Mouse (Mus musculus) fat pad, adult 2 months (tissue): ENCODE measurements around the gene Gm19410.

Source experiments
- DNase-seq: peaks from one replicate; pipeline ENCODE4 v3.0.0-alpha.2; 2011; ENCODE audit warnings: low read depth, low spot score; ENCODE audit errors: extremely low read depth

The Gm19410 gene

GRCm38 (mm10) chr8:35765499-35766193 is at the start of gene Gm19410:
Gm19410 (plus strand) TSS chr8:35765790.
- no peak for DNase-seq

GRCm38 (mm10) chr8:35730776-35731175 is 34.8 kb upstream of the Gm19410 start:
- DNase-seq = no peak

DNA sequence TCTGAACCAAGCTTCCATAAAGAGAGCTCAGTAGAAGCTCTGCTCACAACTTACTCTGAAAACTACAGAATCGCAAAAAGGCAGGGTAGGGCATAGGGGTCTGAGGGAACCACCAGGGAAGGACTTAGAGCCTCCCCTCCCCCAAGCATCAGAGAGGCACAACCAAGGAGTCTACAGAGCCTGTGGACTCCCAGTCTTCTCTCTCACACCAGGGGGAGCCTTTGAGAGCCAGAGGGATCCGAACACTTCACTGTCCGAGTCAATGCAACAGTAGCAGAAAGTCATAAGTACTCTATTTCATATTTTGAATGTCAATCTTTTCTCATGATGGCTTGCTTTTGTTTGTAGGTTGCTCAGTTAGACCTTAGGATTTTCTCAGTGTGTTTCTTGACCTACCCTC is 30.2 kb upstream of the Gm19410 start:
- no peak for DNase-seq

GRCm38 (mm10) chr8:35756202-35756601 is 9.4 kb upstream of the Gm19410 start:
- DNase-seq = no peak

GRCm38 (mm10) chr8:35765020-35765419 is 570 bp upstream of the Gm19410 start:
- DNase-seq = no peak

DNA sequence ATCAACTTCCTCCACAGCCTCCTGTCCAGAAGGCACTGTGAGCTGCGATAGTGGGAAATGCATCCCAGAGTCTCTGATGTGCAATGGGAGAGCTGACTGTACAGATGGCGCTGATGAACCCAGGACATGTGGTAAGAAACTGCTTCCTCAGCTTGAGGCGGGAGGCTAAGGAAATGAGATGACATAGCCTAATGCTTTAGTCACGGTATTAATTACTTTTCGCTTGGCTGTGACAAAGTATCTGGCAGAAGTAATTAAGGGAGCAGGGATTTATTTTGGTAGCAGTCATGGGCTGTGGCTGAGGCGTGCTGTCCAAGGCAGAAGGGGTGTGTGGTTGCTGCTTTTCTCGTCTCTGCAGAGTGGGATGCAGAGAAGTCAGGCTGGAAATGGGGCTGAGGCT is 7.9 kb downstream of the Gm19410 start:
- DNase-seq = no peak
